Mouse (Mus musculus) midbrain, embryonic 12.5 days (tissue): ENCODE data around the gene Nadsyn1. TPM values are rescaled to one million over a fixed set of nuclear protein-coding genes. Genes with fewer than 3 reads are reported as not detected.

Experiments used
- ATAC-seq: fragments of 200-750 bp; cut with Nextera tagmentation; 2 replicates; pipeline ENCODE4 v1.8.0; 2017; ENCODE audit warnings: low read depth, moderate TSS enrichment, moderate library complexity; ENCODE audit not compliant: low FRiP score
- H3K27ac ChIP-seq: fragments of 300-500 bp; sonication (generic); replicated peaks from 2 replicates; pipeline ENCODE4 v1.5.1; 2016; ENCODE audit warnings: mild to moderate bottlenecking
- H3K27me3 ChIP-seq: fragments of 300-500 bp; sonication (generic); 2 replicates; pipeline ENCODE4 v1.6.1; 2016; ENCODE audit warnings: mild to moderate bottlenecking
- H3K36me3 ChIP-seq: fragments of 300-500 bp; sonication (generic); 2 replicates; pipeline ENCODE4 v1.6.1; 2016
- H3K4me1 ChIP-seq: fragments of 300-500 bp; sonication (generic); 2 replicates; pipeline ENCODE4 v1.6.1; 2016
- H3K4me2 ChIP-seq: fragments of 300-500 bp; sonication (generic); replicated peaks from 2 replicates; pipeline ENCODE4 v1.6.1; 2016; ENCODE audit warnings: mild to moderate bottlenecking, moderate library complexity
- H3K4me3 ChIP-seq: fragments of 300-500 bp; sonication (generic); 2 replicates; pipeline ENCODE4 v1.5.1; 2016; ENCODE audit warnings: mild to moderate bottlenecking
- H3K9ac ChIP-seq: fragments of 300-500 bp; sonication (generic); replicated peaks from 2 replicates; pipeline ENCODE4 v1.6.1; 2016; ENCODE audit warnings: mild to moderate bottlenecking, moderate library complexity
- H3K9me3 ChIP-seq: fragments of 300-500 bp; sonication (generic); 2 replicates; pipeline ENCODE4 v1.6.1; 2016; ENCODE audit warnings: mild to moderate bottlenecking
- WGBS: fragments of 180-500 bp; shearing (Covaris S2); methylation state at CpG from one replicate; pipeline ENCODE4 v1.1.7; 2016; 5-methylcytosine and 5-hydroxymethylcytosine counted together
- polyA plus RNA-seq: library from polyadenylated mRNA; unstranded; fragments of >200 nt; fragmentation: Nextera tagmentation; extraction: Ambion mirVana; gene quantifications from 2 replicates; pipeline ENCODE4 v1.2.1, GENCODE M21; 2016

Gene Nadsyn1
- polyA plus RNA-seq, 1 experiment from 2014 or later, result 10.2 TPM

DNA sequence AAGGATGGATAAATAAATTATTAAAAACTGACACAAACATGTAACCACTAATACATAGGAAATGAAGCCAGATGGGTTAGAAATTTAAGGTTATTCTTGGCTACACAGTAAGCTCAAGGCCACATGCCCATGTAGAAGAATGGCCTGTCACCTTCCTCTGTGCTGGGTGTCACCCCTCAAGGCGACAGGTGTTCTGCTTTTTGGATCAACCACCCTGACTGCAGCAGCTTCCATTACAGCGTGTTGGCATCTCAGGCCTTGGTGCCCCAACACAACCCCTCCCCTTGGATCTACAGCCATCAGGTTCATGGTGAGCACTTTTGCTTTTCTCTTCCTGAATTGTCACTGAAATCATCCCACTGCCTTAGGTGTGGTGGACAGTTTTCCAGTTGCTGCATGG, 10.0 kb upstream of the Nadsyn1 start:
- H3K9ac ChIP-seq, result 0 out of 2 replicates have a peak overlapping the region, but pooled peaks have one; percentile 6
- no peaks in the 10 kb centered on the region for H3K27me3 ChIP-seq
- no peak overlapping the region for H3K27ac ChIP-seq
- peaks cover 20% of the 10 kb centered on the region for H3K36me3 ChIP-seq
- no peaks in the 10 kb centered on the region for H3K9me3 ChIP-seq
- peaks cover 36% of the 10 kb centered on the region for H3K4me1 ChIP-seq
- H3K4me2 ChIP-seq, result no peak overlapping the region
- 98% methylated on average over 2 of the region's 2 CpGs for WGBS
- H3K4me3 ChIP-seq, result no peak overlapping the region
- ATAC-seq, result no peak

DNA sequence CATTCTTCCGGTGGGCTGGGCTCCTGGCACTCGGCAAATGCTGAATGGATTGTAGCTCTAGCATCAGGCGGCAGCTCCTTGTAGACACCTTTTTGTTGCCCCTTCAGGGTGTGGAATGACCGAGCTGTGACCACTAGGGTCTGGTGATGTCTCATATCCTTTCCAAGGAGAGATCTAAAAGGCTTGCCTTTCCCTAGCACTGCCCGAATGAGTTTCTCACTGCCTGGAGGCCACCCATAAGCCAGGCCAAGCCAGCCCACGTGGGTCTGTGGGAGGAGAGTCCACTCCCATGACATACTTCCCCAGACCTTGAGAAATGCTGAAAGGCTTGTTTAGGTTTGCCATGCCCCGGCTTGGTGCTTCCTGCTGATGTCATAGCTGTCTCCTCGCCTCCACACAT, 9.5 kb upstream of the Nadsyn1 start:
- no peaks in the 10 kb centered on the region for H3K27me3 ChIP-seq
- no peak overlapping the region for H3K27ac ChIP-seq
- WGBS, result 89% methylated on average over 8 of the region's 8 CpGs
- peaks cover 36% of the 10 kb centered on the region for H3K4me1 ChIP-seq
- H3K9ac ChIP-seq, result no peak overlapping the region
- ATAC-seq, result no peak
- peaks cover 16% of the 10 kb centered on the region for H3K36me3 ChIP-seq
- H3K4me2 ChIP-seq, result 0 out of 2 replicates have a peak overlapping the region, but pooled peaks have one; percentile 92
- no peak overlapping the region for H3K4me3 ChIP-seq
- H3K9me3 ChIP-seq, result no peaks in the 10 kb centered on the region

DNA sequence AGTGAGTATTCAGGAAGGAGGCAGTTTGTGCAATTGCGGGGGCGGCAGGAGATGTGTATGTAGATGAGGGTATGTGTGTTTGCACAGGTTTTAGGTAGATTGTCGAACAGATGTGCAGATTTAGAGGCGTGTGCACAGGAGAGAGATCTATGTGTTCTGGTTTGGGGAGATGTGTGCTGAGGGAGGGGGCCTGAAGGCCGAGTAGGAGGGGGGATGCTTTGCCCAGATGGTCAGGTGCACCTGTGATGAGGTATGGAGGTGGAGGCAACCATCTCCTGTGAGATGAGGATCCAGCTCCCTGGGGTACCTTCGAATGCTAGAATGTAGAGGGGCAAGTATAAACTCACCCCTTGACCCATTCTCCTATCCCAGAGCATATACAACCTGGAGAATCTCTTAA, 7.8 kb upstream of the Nadsyn1 start:
- peak overlapping the region; percentile 67 for H3K4me3 ChIP-seq
- peaks cover 34% of the 10 kb centered on the region for H3K4me1 ChIP-seq
- no peaks in the 10 kb centered on the region for H3K9me3 ChIP-seq
- H3K4me2 ChIP-seq, result peak overlapping the region; percentile 92
- peak overlapping the region; percentile 81 for H3K9ac ChIP-seq
- H3K36me3 ChIP-seq, result peaks cover 4% of the 10 kb centered on the region; the same call in 1 of the 2 replicates
- peak; percentile 16; the same call in 1 of the 2 replicates for ATAC-seq
- 16% methylated on average over 6 of the region's 6 CpGs for WGBS
- H3K27ac ChIP-seq, result peak overlapping the region; percentile 71
- no peaks in the 10 kb centered on the region for H3K27me3 ChIP-seq

DNA sequence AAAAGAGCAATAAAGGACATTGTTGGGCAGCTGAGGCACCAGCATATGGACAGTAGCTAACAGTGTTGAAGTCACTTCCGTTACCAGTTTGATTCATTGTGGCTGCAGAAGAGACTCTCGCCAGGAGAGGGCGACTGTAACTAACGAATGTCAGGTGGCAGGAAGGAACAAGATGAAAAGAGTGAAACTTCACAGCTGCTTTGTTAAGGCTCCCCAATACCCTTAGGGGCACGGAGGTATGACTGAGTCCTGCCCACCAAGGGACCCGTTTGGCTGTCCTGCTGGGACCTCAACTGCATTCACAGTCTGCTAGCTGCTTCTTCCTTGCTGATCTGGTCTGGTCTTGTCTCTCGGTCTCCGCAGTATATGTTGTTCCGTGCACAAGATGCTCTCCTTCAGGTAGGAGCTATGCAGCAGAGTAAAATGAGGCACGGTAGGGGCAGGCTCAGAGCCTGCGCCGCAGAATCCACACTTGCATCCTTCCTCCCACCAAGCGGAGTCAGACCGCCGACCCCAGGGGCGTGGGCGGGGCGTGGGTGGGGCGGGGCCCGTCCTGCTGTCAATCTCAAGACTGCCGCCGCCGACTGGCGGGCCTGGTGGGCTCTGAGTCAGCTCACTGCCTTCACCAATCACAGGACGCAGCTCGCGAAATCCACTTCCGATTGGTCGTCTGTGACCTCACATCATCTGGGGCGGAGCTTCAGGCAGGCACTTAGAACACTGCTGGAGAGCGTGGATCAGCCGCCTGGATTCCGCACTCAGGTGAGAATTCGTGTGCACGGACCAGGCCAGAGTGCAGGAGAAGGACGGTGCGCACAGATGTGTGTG, 7.1 kb upstream of the Nadsyn1 start:
- Histone ChIP-seq H3K4me1 (peaks cover 28% of the 10 kb centered on the region), H3K9ac (peak overlapping the region; percentile 81), H3K9me3 (no peaks in the 10 kb centered on the region), H3K27ac (peak overlapping the region; percentile 93), H3K36me3 (peaks cover 4% of the 10 kb centered on the region; the same call in 1 of the 2 replicates), H3K4me3 (peak overlapping the region; percentile 67), H3K4me2 (peak overlapping the region; percentile 92), H3K27me3 (no peaks in the 10 kb centered on the region)
- peak; percentile 98 for ATAC-seq
- WGBS, result under 1% methylated on average over 36 of the region's 37 CpGs

DNA sequence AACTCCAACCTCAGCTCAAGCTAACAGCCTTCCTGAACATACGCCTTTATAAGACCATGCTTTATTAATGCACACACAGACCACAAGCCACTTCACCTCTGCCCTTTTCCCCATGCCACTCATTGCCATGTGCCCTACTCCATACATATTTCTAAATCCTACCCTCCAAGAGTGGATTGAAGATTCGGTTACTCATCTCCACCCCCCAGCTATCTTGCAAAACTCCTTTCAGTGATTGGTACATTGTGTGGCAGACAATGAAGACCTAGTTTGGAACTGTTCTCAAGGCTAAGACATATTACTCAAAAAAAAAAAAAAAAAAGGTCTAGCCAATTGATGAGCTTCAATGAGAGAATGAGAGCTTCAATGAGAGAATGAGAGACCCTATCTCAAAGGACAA, 4.3 kb upstream of the Nadsyn1 start:
- Histone ChIP-seq H3K27me3 (no peaks in the 10 kb centered on the region), H3K4me1 (peaks cover 24% of the 10 kb centered on the region), H3K9ac (no peak overlapping the region), H3K36me3 (no peaks in the 10 kb centered on the region), H3K4me3 (no peak overlapping the region), H3K9me3 (no peaks in the 10 kb centered on the region), H3K27ac (no peak overlapping the region), H3K4me2 (no peak overlapping the region)
- WGBS, result 90% methylated on average over 2 of the region's 2 CpGs
- no peak for ATAC-seq

DNA sequence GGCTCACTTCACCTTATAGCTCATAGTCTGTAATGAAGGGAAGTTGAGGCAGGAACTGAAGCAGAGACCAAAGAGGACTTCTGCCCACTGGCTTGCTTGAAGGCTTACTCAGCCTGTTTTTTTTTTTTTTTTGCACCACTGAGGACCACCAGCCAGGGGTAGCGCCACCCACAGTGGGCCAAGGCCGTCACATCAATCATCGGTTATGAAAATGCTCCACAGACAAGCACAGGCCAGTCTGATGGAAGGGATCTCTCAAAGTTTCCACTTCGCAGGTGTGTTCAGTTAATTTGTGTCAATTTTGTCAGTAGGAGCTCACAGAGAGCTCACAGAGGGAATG, 587 bp upstream of the Nadsyn1 start:
- Histone ChIP-seq H3K36me3 (peaks cover 5% of the 10 kb centered on the region), H3K4me1 (peaks cover 15% of the 10 kb centered on the region), H3K9me3 (no peaks in the 10 kb centered on the region), H3K27me3 (no peaks in the 10 kb centered on the region), H3K27ac (peak overlapping the region; percentile 72), H3K9ac (peak overlapping the region; percentile 55; the same call in 1 of the 2 replicates), H3K4me2 (peak overlapping the region; percentile 77), H3K4me3 (peak overlapping the region; percentile 64)
- peak; percentile 48 for ATAC-seq
- WGBS, result 76% methylated on average over 4 of the region's 4 CpGs

DNA sequence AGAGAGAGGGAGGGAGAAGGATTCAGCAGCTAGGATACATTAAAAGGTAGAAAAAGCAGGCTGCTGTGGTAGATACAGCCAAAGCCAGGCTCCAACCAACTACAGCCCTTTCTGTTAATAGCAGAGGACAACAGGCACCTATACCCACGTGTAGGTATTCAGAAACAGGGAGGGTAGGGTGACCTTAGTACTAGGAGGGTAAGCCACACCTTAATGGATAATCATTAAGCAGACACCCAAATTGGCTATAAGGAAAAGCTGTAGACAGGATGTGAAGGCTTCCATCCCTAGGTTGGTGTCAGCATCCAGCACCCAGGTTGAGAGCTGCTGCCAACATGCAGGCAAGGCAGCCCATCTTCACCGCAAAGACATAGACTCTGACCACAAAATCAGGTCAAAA, 1.4 kb downstream of the Nadsyn1 start:
- H3K4me1 ChIP-seq, result peaks cover 15% of the 10 kb centered on the region
- no peak overlapping the region for H3K4me2 ChIP-seq
- H3K4me3 ChIP-seq, result no peak overlapping the region
- H3K9ac ChIP-seq, result no peak overlapping the region
- no peaks in the 10 kb centered on the region for H3K9me3 ChIP-seq
- ATAC-seq, result no peak
- WGBS, result 94% methylated on average over 2 of the region's 2 CpGs
- H3K27me3 ChIP-seq, result no peaks in the 10 kb centered on the region
- peaks cover 20% of the 10 kb centered on the region for H3K36me3 ChIP-seq
- no peak overlapping the region for H3K27ac ChIP-seq

DNA sequence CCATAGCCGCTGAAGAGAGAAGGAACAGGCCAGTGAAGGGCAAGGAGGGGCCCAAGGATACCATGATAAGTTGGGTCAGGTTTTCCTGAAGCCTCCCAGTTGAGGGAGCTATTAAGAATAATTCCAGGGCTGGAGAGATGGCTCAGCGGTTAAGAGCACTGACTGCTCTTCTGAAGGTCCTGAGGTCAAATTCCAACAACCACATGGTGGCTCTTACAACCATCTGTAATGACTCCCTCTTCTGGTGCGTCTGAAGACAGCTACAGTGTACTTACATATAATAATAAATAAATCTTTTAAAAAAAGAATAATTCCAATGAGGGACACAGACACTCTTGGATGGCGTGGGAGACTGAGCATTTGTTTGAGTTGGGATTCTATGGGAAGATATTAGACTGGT, 3.4 kb downstream of the Nadsyn1 start:
- Histone ChIP-seq H3K4me3 (no peak overlapping the region), H3K27ac (no peak overlapping the region), H3K9me3 (no peaks in the 10 kb centered on the region), H3K27me3 (no peaks in the 10 kb centered on the region), H3K36me3 (peaks cover 38% of the 10 kb centered on the region), H3K9ac (no peak overlapping the region), H3K4me2 (no peak overlapping the region), H3K4me1 (peaks cover 15% of the 10 kb centered on the region)
- no peak for ATAC-seq
- WGBS, result 82% methylated on average over 4 of the region's 4 CpGs

DNA sequence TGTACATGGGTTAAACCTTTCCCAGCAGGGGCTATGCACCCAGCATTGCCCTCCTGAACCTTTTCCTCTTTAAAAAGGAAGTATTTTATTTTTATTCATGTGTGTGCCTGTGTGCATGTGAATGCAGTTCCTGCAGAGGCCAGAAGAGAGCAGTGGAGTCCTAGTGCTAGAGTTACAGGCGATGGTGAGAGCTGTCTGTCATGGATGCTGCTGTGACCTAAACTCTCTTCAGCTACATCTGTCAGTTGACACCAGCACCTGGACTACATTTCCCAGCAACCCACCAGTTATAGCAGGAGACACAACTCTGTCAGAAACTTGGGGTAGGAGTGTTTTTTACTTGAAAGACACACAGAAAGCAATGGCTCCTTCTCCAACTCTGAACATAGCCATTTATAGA, 13.7 kb downstream of the Nadsyn1 start:
- no peak overlapping the region for H3K27ac ChIP-seq
- H3K36me3 ChIP-seq, result peaks cover 94% of the 10 kb centered on the region
- H3K4me3 ChIP-seq, result no peak overlapping the region
- H3K4me2 ChIP-seq, result no peak overlapping the region
- 40% methylated on average over 1 of the region's 1 CpGs for WGBS
- no peak overlapping the region for H3K9ac ChIP-seq
- no peaks in the 10 kb centered on the region for H3K9me3 ChIP-seq
- no peak for ATAC-seq
- no peaks in the 10 kb centered on the region for H3K4me1 ChIP-seq
- no peaks in the 10 kb centered on the region for H3K27me3 ChIP-seq

DNA sequence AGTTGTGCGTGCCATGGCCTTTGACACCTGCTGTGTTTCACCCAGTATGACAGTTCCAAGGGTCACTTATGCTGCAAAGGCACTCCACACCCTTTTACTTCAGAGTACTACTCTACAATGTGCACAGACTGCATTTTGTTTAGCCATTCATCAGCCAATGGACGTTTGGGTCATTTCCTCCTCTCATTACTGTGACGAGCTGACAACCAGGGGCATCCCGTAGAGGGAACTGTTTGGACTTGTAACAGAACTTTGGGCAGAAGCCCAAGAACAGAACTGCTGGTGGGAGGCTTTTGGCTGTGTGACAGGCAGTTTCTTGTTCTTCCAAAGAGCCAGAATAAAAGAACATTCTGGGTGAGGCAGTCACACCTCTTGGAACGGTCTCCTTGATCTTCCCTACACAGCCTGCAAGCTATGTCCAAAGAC, 17.4 kb downstream of the Nadsyn1 start:
- Histone ChIP-seq H3K36me3 (peaks cover 85% of the 10 kb centered on the region), H3K4me3 (no peak overlapping the region), H3K27me3 (no peaks in the 10 kb centered on the region), H3K4me2 (no peak overlapping the region), H3K27ac (no peak overlapping the region), H3K9ac (no peak overlapping the region), H3K4me1 (no peaks in the 10 kb centered on the region), H3K9me3 (no peaks in the 10 kb centered on the region)
- WGBS, result 85% methylated on average over 5 of the region's 5 CpGs
- no peak for ATAC-seq

DNA sequence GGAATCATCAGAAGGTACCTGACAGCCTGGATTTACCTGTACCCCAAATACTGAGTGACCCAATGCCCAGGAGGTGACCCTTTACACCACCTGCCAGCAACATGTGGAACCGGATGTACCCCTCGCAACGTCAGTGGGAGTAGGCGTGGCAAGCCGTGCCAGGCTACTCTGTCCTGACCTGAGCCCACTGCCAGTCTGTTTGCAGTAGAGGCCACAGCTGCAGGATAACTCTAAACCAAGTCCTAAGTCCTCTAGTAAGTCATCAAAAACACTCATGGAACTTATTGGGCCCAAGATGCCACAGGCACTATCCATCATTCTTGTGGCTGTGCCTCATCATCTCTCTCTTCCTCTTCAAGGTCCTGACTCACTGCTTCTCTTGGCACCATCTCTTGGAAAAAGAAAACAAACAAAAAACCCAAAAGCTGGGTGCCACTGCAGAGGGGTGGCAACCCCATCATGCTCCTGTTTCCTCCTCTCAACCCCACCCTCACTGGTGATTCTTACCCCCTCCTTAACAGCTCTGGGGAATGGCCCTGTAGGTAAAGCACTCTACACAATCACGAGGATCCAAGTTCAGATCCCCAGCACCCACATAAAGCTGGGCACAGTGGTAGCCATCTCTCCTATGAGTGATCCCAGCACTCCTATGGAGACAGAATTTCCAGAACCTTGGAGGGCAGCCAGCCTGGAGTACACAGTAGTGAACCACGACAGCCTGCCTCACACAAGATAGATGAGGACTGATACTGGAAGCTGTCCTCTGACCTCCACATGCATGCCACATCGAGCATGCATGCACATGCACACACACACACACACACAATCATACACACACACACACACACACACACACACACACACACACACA, 21.2 kb downstream of the Nadsyn1 start:
- H3K9me3 ChIP-seq, result no peaks in the 10 kb centered on the region
- H3K27me3 ChIP-seq, result no peaks in the 10 kb centered on the region
- WGBS, result 90% methylated on average over 8 of the region's 8 CpGs
- no peak overlapping the region for H3K9ac ChIP-seq
- no peak overlapping the region for H3K4me3 ChIP-seq
- no peak for ATAC-seq
- no peak overlapping the region for H3K4me2 ChIP-seq
- no peak overlapping the region for H3K27ac ChIP-seq
- no peaks in the 10 kb centered on the region for H3K4me1 ChIP-seq
- peaks cover 85% of the 10 kb centered on the region for H3K36me3 ChIP-seq

DNA sequence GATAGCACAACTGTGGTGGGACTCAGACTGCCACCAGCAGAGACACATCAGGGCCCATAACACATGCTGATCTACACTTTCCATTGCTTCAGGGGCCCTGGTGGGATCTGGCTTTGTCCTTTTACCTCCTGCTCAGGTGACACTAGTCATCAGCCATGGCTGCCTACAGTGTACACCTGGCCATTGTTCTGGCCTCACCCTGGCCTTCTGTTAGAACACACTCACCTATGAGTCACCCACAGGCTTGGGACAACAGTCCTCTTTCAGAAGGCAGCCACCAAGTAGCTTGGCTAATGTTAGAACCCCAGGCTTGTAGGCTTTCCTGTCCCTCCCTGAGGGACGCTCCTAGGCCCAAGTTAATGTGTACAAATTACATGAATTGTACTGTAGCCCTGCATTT, 21.9 kb downstream of the Nadsyn1 start:
- H3K4me1 ChIP-seq, result no peaks in the 10 kb centered on the region
- no peaks in the 10 kb centered on the region for H3K27me3 ChIP-seq
- H3K27ac ChIP-seq, result no peak overlapping the region
- H3K36me3 ChIP-seq, result peaks cover 85% of the 10 kb centered on the region
- H3K9me3 ChIP-seq, result no peaks in the 10 kb centered on the region
- H3K4me3 ChIP-seq, result no peak overlapping the region
- no peak overlapping the region for H3K4me2 ChIP-seq
- ATAC-seq, result no peak
- no peak overlapping the region for H3K9ac ChIP-seq
- WGBS, result 100% methylated on average over 1 of the region's 1 CpGs
